Mouse (Mus musculus) CH12.LX (cell line): ENCODE measurements around the gene Anks1b. TPM values are rescaled to one million over a fixed set of nuclear protein-coding genes. Genes with fewer than 3 reads are reported as not detected.

ENCODE experiments used
- DNase-seq: peaks from one replicate; pipeline ENCODE4 v3.0.0-alpha.2; 2013; ENCODE audit errors: extremely low read depth
- H3K27ac ChIP-seq: 2 replicates; pipeline ENCODE4 v1.5.1; 2012; ENCODE audit warnings: low read depth, mild to moderate bottlenecking, control low read depth, moderate library complexity; ENCODE audit not compliant: insufficient read depth
- H3K27me3 ChIP-seq: replicated peaks from 2 replicates; pipeline ENCODE3; 2012; ENCODE audit warnings: inconsistent platforms
- H3K36me3 ChIP-seq, 2 experiments: replicated peaks in 1 of 2; 2 replicates each; pipeline versions ENCODE3 to v1.6.1; 2012; ENCODE audit warnings: inconsistent platforms in 1 of 2, low read length in 1 of 2, mild to moderate bottlenecking in 1 of 2, mixed read lengths in 1 of 2, moderate library complexity in 1 of 2; ENCODE audit not compliant: control insufficient read depth in 1 of 2, insufficient read depth in 1 of 2
- H3K4me1 ChIP-seq, 2 experiments: 2 replicates each; pipeline ENCODE4 v1.6.1; 2012; ENCODE audit warnings: inconsistent platforms in 1 of 2, moderate library complexity in 1 of 2; ENCODE audit not compliant: insufficient read depth in 2 of 2, control insufficient read depth in 1 of 2
- H3K4me2 ChIP-seq: 2 replicates; pipeline ENCODE4 v1.6.1; 2012; ENCODE audit warnings: low read depth, mild to moderate bottlenecking, control low read depth; ENCODE audit not compliant: poor library complexity, insufficient read depth, severe bottlenecking
- H3K4me3 ChIP-seq, 3 experiments: fragments of 150-350 bp in 1 of 3; sonication (generic) in 1 of 3; replicated peaks in 1 of 3; 2 replicates each; pipeline versions ENCODE3 to v1.5.1; 2011 to 2012; ENCODE audit warnings: low read depth in 2 of 3, low read length in 2 of 3, mild to moderate bottlenecking in 2 of 3, moderate library complexity in 2 of 3, control low read depth in 1 of 3, improper control_type of control experiment in 1 of 3, inconsistent platforms in 1 of 3, mixed read lengths in 1 of 3; ENCODE audit not compliant: poor library complexity in 1 of 3
- H3K79me2 ChIP-seq: replicated peaks from 2 replicates; pipeline ENCODE4 v1.6.1; 2012; ENCODE audit warnings: mild to moderate bottlenecking, moderate library complexity; ENCODE audit not compliant: control insufficient read depth, poor library complexity, insufficient read depth, severe bottlenecking; ENCODE audit errors: extremely low read depth
- H3K9ac ChIP-seq: 2 replicates; pipeline ENCODE4 v1.6.1; 2012; ENCODE audit warnings: low read depth, mild to moderate bottlenecking, control low read depth, moderate library complexity; ENCODE audit not compliant: insufficient read depth
- H3K9me3 ChIP-seq: replicated peaks from 2 replicates; pipeline ENCODE3; 2012; ENCODE audit warnings: low read length, inconsistent platforms, mixed read lengths
- BHLHE40 ChIP-seq: IDR thresholded peaks from 2 replicates; pipeline ENCODE4 v1.6.1; 2011; ENCODE audit warnings: mild to moderate bottlenecking, low read depth, low read length, improper control_type of control experiment
- CTCF ChIP-seq, 2 experiments: IDR thresholded peaks in 1 of 2; conservative IDR thresholded peaks in 1 of 2; 2 replicates each; pipeline ENCODE4 v1.5.1; 2011 to 2012; ENCODE audit warnings: low read depth in 2 of 2, low read length in 2 of 2, improper control_type of control experiment in 1 of 2, inconsistent platforms in 1 of 2, mild to moderate bottlenecking in 1 of 2, moderate library complexity in 1 of 2
- ETS1 ChIP-seq: conservative IDR thresholded peaks from 2 replicates; pipeline ENCODE4 v1.6.1; 2012; ENCODE audit warnings: low read depth, mild to moderate bottlenecking, inconsistent platforms, low read length, improper control_type of control experiment, moderate library complexity
- HCFC1 ChIP-seq: IDR thresholded peaks from 2 replicates; pipeline ENCODE4 v1.6.1; 2012; ENCODE audit warnings: low read depth, mild to moderate bottlenecking, inconsistent platforms, low read length, improper control_type of control experiment
- JUN ChIP-seq: IDR thresholded peaks from 2 replicates; pipeline ENCODE4 v1.6.1; 2011; ENCODE audit warnings: low read depth, mild to moderate bottlenecking, low read length, improper control_type of control experiment, moderate library complexity; ENCODE audit not compliant: insufficient read depth
- JUND ChIP-seq: conservative IDR thresholded peaks from 2 replicates; pipeline ENCODE4 v1.6.1; 2011; ENCODE audit warnings: low read depth, low read length, improper control_type of control experiment
- KAT2A ChIP-seq: IDR thresholded peaks from 2 replicates; pipeline ENCODE4 v1.6.1; 2012; ENCODE audit warnings: low read length, improper control_type of control experiment, inconsistent platforms; ENCODE audit not compliant: insufficient replicate concordance
- MAX ChIP-seq: IDR thresholded peaks from 2 replicates; pipeline ENCODE4 v1.6.1; 2011; ENCODE audit warnings: low read length, improper control_type of control experiment
- MAZ ChIP-seq: IDR thresholded peaks from 2 replicates; pipeline ENCODE4 v1.6.1; 2012; ENCODE audit warnings: low read depth, mild to moderate bottlenecking, inconsistent platforms, low read length, improper control_type of control experiment, moderate library complexity
- MEF2A ChIP-seq: IDR thresholded peaks from 2 replicates; pipeline ENCODE4 v1.6.1; 2014; ENCODE audit warnings: low read depth, mild to moderate bottlenecking, inconsistent platforms, low read length, improper control_type of control experiment, borderline replicate concordance
- MXI1 ChIP-seq: IDR thresholded peaks from 2 replicates; pipeline ENCODE4 v1.6.1; 2011; ENCODE audit warnings: mild to moderate bottlenecking, low read depth, low read length, improper control_type of control experiment
- POLR2AphosphoS2 ChIP-seq: IDR thresholded peaks from 2 replicates; pipeline ENCODE4 v1.6.1; 2011; ENCODE audit warnings: low read depth, low read length, improper control_type of control experiment
- RCOR1 ChIP-seq: conservative IDR thresholded peaks from 2 replicates; pipeline ENCODE4 v1.6.1; 2012; ENCODE audit warnings: low read depth, mild to moderate bottlenecking, inconsistent platforms, low read length, improper control_type of control experiment
- USF2 ChIP-seq: conservative IDR thresholded peaks from 2 replicates; pipeline ENCODE4 v1.6.1; 2011; ENCODE audit warnings: low read depth, low read length, improper control_type of control experiment
- ZC3H11A ChIP-seq: IDR thresholded peaks from 2 replicates; pipeline ENCODE4 v1.6.1; 2012; ENCODE audit warnings: low read depth, mild to moderate bottlenecking, inconsistent platforms, low read length, improper control_type of control experiment
- ZKSCAN1 ChIP-seq: IDR thresholded peaks from 2 replicates; pipeline ENCODE4 v1.6.1; 2012; ENCODE audit warnings: low read depth, inconsistent platforms, low read length, improper control_type of control experiment, borderline replicate concordance
- dilution Hi-C: fragments of 300-500 bp; cut with MboI; formaldehyde crosslinking; loops from 2 replicates; pipeline ENCODE4 v1.14.3; 2020; ENCODE audit warnings: low sequenced_read_pairs; ENCODE audit not compliant: extremely low pct_unique_long_range_greater_than_20kb, extremely low pct_ligation_motif_present
- in situ Hi-C: fragments of 300-500 bp; cut with MboI; formaldehyde crosslinking; loops from 3 replicates; pipeline ENCODE4 v1.14.3; 2019; ENCODE audit warnings: low sequenced_read_pairs, low pct_ligation_motif_present, low pct_unique_long_range_greater_than_20kb, mixed read lengths
- polyA plus RNA-seq: library from polyadenylated mRNA; unstranded; fragments of >175 nt; gene quantifications from 2 replicates; pipeline ENCODE4 v1.2.1, GENCODE M21; 2012; ENCODE audit warnings: low read depth; ENCODE audit not compliant: insufficient read length
- total RNA-seq, 2 experiments: library from RNA; depleted of rRNA; stranded (reverse); fragments of 300-350 nt in 1 of 2; fragments of >200 nt in 1 of 2; gene quantifications; 2 replicates each; pipeline ENCODE4 v1.2.3; 2012 to 2014

Anks1b gene
- total and polyA plus RNA-seq, 3 experiments, result 0.17 TPM; not detected in 2

DNA sequence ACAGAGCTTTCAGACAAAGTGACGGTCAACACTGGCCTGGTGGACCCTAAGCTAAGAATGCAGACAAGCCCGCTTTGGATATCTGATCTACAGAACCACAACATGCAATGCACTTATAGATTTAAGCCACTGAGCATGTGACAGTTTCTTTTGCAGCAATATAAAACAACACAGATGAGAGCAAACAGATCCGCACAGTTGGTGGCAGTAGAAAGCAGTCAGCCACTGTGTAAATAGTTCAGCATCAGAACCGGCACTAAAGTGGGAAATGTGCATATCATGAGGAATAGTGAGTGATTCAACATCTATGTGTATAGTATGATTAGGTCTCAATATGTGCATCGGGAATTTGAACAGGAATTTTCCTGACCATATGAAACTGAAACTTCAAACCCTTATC is 867.6 kb downstream of the Anks1b start:
- no peak for TF ChIP-seq KAT2A
- H3K4me1 ChIP-seq, result peaks cover 0 to 4% of the 10 kb centered on the region in 2 experiments; a peak in 1 of 4 replicates
- dilution Hi-C loops (no loop called here), in situ Hi-C loops (loop anchor here (25.0 kb wide), 1 partner anchor 121 kb away; no protein-coding TSS in a partner anchor)
- H3K79me2 ChIP-seq, result no peaks in the 10 kb centered on the region
- H3K4me2 ChIP-seq, result no peak overlapping the region
- no peak for DNase-seq
- H3K27me3 ChIP-seq, result no peaks in the 10 kb centered on the region
- H3K9ac ChIP-seq, result no peak overlapping the region
- H3K4me3 ChIP-seq, result no peak overlapping the region
- no peaks in the 10 kb centered on the region for H3K36me3 ChIP-seq
- no peaks in the 10 kb centered on the region for H3K9me3 ChIP-seq
- H3K27ac ChIP-seq, result no peak overlapping the region

DNA sequence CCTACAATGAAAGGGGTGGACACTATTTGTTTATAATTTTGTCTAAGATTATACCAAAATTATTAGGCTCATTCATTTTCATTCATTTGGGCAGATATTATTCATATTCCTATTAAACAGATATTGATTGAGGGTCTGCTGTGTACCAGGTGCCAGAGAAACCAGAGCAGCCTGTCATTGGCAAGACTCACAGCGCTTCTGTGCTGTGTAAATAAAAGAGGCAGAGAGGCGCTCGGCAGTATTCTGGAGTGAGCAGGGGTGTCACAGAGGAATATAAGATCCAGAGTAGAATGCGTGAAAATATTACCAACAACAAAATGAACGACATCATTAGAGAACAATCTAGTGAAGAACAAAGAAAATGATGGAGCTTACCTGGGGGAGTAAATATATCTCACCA is 878.6 kb downstream of the Anks1b start:
- no peak overlapping the region for H3K9ac ChIP-seq
- in situ Hi-C loops, result no loop called here
- H3K9me3 ChIP-seq, result peaks cover 4% of the 10 kb centered on the region
- H3K4me3 ChIP-seq, result no peak overlapping the region
- no peaks in the 10 kb centered on the region for H3K4me1 ChIP-seq
- no peak overlapping the region for H3K4me2 ChIP-seq
- TF ChIP-seq ZKSCAN1, result no peak
- TF ChIP-seq, all 38 proteins: peak for 0
- no peaks in the 10 kb centered on the region for H3K79me2 ChIP-seq
- DNase-seq, result no peak
- H3K36me3 ChIP-seq, result no peaks in the 10 kb centered on the region
- H3K27ac ChIP-seq, result no peak overlapping the region
- dilution Hi-C loops, result no loop called here
- H3K27me3 ChIP-seq, result no peaks in the 10 kb centered on the region

DNA sequence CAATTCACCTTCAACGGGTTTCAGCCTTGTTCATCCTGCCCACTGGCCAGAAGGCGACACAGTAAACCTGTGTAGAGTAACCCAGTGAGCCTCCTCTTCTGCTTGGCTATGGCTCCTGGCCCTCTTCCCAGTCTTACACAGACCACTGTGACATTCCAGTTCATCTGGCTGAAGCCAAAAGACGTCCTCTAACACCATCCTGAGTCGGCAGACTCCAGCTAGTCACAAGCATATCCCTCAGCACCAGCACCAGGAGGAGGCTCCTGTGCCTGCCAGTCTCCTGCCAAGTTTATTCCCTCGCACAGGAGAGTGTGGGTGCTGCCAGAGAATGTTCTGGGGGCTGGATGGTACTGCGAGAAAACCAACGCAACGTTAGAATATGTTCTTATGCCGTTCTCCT is 879.8 kb downstream of the Anks1b start:
- H3K79me2 ChIP-seq, result no peaks in the 10 kb centered on the region
- peaks cover 4% of the 10 kb centered on the region for H3K9me3 ChIP-seq
- no peaks in the 10 kb centered on the region for H3K36me3 ChIP-seq
- no peak overlapping the region for H3K27ac ChIP-seq
- H3K4me1 ChIP-seq, result no peaks in the 10 kb centered on the region
- H3K9ac ChIP-seq, result no peak overlapping the region
- no peaks in the 10 kb centered on the region for H3K27me3 ChIP-seq
- in situ Hi-C loops (no loop called here), dilution Hi-C loops (no loop called here)
- no peak overlapping the region for H3K4me3 ChIP-seq
- no peak for DNase-seq
- H3K4me2 ChIP-seq, result no peak overlapping the region
- no peak for TF ChIP-seq BHLHE40
- TF ChIP-seq JUN, result no peak
- TF ChIP-seq CTCF (conservative IDR thresholded peaks at IDR 0.05 in 1 of 2, IDR thresholded peaks at IDR 0.05 in 1 of 2; ENCODE audit: low read depth in 2 of 2, low read length in 2 of 2), result no peak
- no peak for TF ChIP-seq ZC3H11A
- no peak for TF ChIP-seq ETS1
- no peak for TF ChIP-seq KAT2A
- TF ChIP-seq MEF2A, result no peak
- TF ChIP-seq USF2, result no peak
- no peak for TF ChIP-seq MAX
- no peak for TF ChIP-seq HCFC1
- TF ChIP-seq JUND, result no peak
- TF ChIP-seq MAZ, result no peak
- no peak for TF ChIP-seq POLR2AphosphoS2
- no peak for TF ChIP-seq RCOR1
- TF ChIP-seq ZKSCAN1, result no peak
- TF ChIP-seq MXI1, result no peak
